In the genomic region with DNA sequence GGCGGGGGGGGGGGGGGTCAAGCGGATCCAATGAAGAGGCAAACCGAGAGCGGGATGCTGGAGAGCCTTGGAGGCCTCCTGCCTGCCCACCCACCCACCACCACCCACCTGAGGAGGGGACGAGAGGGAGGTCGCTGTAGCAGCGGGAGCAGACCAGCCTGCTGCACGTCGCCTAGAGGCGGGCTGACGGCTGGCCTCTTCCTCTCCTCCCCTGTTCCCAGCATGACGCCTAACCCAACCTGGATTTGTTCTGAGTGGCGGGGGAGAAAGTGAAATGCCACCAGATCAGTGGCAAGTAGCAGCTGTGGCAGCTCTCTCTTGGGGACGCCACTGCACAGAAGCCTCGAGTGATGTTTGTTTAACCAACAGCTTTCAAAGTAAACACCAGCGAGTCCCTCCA, we compare ENCODE assay signal across 8 mouse cellular contexts. TPM values are rescaled to one million over a fixed set of nuclear protein-coding genes. Genes with fewer than 3 reads are reported as not detected.
DNase-seq lines count a peak whose midpoint lies in the region; ATAC-seq lines count a peak whose summit lies in the region.

No protein-coding gene starts in this region.

- no peak overlapping the region for H3K27ac ChIP-seq in kidney, embryonic 15.5 days
- H3K27ac ChIP-seq in intestine, embryonic 14.5 days (ENCODE audit: low read depth), result no peak overlapping the region
- no peak overlapping the region for H3K27ac ChIP-seq in midbrain, embryonic 14.5 days (replicated peaks; ENCODE audit: low read depth, low read length)

- no peak for ATAC-seq in kidney, embryonic 15.5 days (replicated peaks; ENCODE audit: low FRiP score)
- ATAC-seq in intestine, embryonic 14.5 days (replicated peaks; ENCODE audit: low FRiP score, low TSS enrichment, low read depth), result no peak
- ATAC-seq in midbrain, embryonic 14.5 days (ENCODE audit: low FRiP score, low TSS enrichment), result no peak

- H3K4me1 ChIP-seq in kidney, embryonic 15.5 days, result peaks cover 59% of the 10 kb centered on the region
- H3K4me1 ChIP-seq in intestine, embryonic 14.5 days (replicated peaks; ENCODE audit: control insufficient read depth, insufficient read depth, low read length), result peaks cover 22% of the 10 kb centered on the region
- peaks cover 25% of the 10 kb centered on the region for H3K4me1 ChIP-seq in midbrain, embryonic 14.5 days (ENCODE audit: control insufficient read depth, insufficient read depth, low read length)

- H3K4me2 ChIP-seq in kidney, embryonic 15.5 days, result peak overlapping the region; percentile 43
- peak overlapping the region; percentile 9; the same call in 1 of the 2 replicates for H3K4me2 ChIP-seq in intestine, embryonic 14.5 days (ENCODE audit: low read length)
- peak overlapping the region; percentile 36; the same call in 1 of the 2 replicates for H3K4me2 ChIP-seq in midbrain, embryonic 14.5 days (ENCODE audit: low read length)

- no peaks in the 10 kb centered on the region for H3K36me3 ChIP-seq in kidney, embryonic 15.5 days
- no peaks in the 10 kb centered on the region for H3K36me3 ChIP-seq in intestine, embryonic 14.5 days (ENCODE audit: control insufficient read depth, insufficient read depth, low read length)
- no peaks in the 10 kb centered on the region for H3K36me3 ChIP-seq in midbrain, embryonic 14.5 days (ENCODE audit: control insufficient read depth, insufficient read depth, low read length)

- peak; percentile 9 to 26 for DNase-seq in adrenal gland, adult (ENCODE audit: inconsistent age in 2 of 2, low spot score in 1 of 2)
- no peak for DNase-seq in adrenal gland, postnatal 4 days (ENCODE audit: low spot score in 2 of 2)
- no peak for DNase-seq in kidney, adult 11 months
- DNase-seq in intestine, embryonic 14.5 days (ENCODE audit: low spot score), result peak; percentile 55
- peak; percentile 51 for DNase-seq in midbrain, embryonic 14.5 days
- no peak for DNase-seq in spleen, postnatal 4 days (ENCODE audit: low spot score in 2 of 2)
- DNase-seq in spleen, adult 12 weeks (ENCODE audit: low spot score), result no peak

- 4% methylated on average over 16 of the region's 16 CpGs for WGBS in kidney, embryonic 15.5 days
- WGBS in intestine, embryonic 14.5 days, result 2% methylated on average over 15 of the region's 16 CpGs
- 2% methylated on average over 16 of the region's 16 CpGs for WGBS in midbrain, embryonic 14.5 days

- peak overlapping the region; percentile 21 for H3K4me3 ChIP-seq in kidney, embryonic 15.5 days (replicated peaks)
- H3K4me3 ChIP-seq in intestine, embryonic 14.5 days (ENCODE audit: low read depth, low read length), result no peak overlapping the region
- H3K4me3 ChIP-seq in midbrain, embryonic 14.5 days (replicated peaks; ENCODE audit: low read depth, low read length), result peak overlapping the region; percentile 15; the same call in 1 of the 2 replicates

- no peaks in the 10 kb centered on the region for H3K9me3 ChIP-seq in kidney, embryonic 15.5 days (replicated peaks)
- H3K9me3 ChIP-seq in intestine, embryonic 14.5 days (ENCODE audit: control insufficient read depth, low read length), result no peaks in the 10 kb centered on the region
- no peaks in the 10 kb centered on the region for H3K9me3 ChIP-seq in midbrain, embryonic 14.5 days (ENCODE audit: control insufficient read depth, low read length)

- peaks cover 88% of the 10 kb centered on the region for H3K27me3 ChIP-seq in kidney, embryonic 15.5 days
- H3K27me3 ChIP-seq in intestine, embryonic 14.5 days (replicated peaks; ENCODE audit: control insufficient read depth, insufficient read depth, low read length), result peaks cover 54% of the 10 kb centered on the region
- H3K27me3 ChIP-seq in midbrain, embryonic 14.5 days (ENCODE audit: control insufficient read depth, insufficient read depth, low read length), result peaks cover 55% of the 10 kb centered on the region; the same call in 1 of the 2 replicates

- no peak overlapping the region for H3K9ac ChIP-seq in kidney, embryonic 15.5 days
- H3K9ac ChIP-seq in intestine, embryonic 14.5 days (ENCODE audit: low read length), result no peak overlapping the region
- H3K9ac ChIP-seq in midbrain, embryonic 14.5 days (replicated peaks; ENCODE audit: low read length), result no peak overlapping the region

RNA-seq across cellular contexts. Expression of a gene that starts 3.1 kb away (rescaled TPM):
- total RNA-seq in adrenal gland, postnatal 4 days (2021), result 10 to 100 TPM; 42.7 to 52.3 TPM
- 1.3 and 1.8 TPM in 2 replicates for polyA plus RNA-seq in kidney, embryonic 15.5 days (2015; fragmentation: Nextera tagmentation; extraction: Ambion mirVana)
- polyA plus RNA-seq in intestine, embryonic 14.5 days (2014; fragmentation: Nextera tagmentation; extraction: Ambion mirVana), result 1.8 and 3.7 TPM in 2 replicates
- polyA plus RNA-seq in midbrain, embryonic 14.5 days (2014; fragmentation: Nextera tagmentation; extraction: Ambion mirVana), result 7.8 and 10.7 TPM in 2 replicates

Comparison
In these comparisons a context has a peak if more than half of its experiments do, and no peak if none do; other contexts are left out.
1. DNase-seq: peak in adrenal gland, adult (2 of 2), intestine, embryonic 14.5 days (single experiment) and midbrain, embryonic 14.5 days (single experiment); none in adrenal gland, postnatal 4 days (0 of 2), kidney, adult 11 months (single experiment), spleen, postnatal 4 days (0 of 2) and spleen, adult 12 weeks (single experiment).
2. Peak in every context shown above with its lines, with median percentiles within 50 percentile points of each other: H3K4me2 ChIP-seq.